Mouse (Mus musculus) embryonic fibroblast, embryonic 13.5 days (primary cell): Measurements from ENCODE around the gene Cnmd. TPM values are rescaled to one million over a fixed set of nuclear protein-coding genes. Genes with fewer than 3 reads are reported as not detected.

Experiments
- H3K27ac ChIP-seq: 2 replicates; pipeline ENCODE4 v1.5.1; 2012; ENCODE audit warnings: low read length, control low read depth, inconsistent platforms; ENCODE audit not compliant: insufficient read depth
- H3K4me1 ChIP-seq: 2 replicates; pipeline ENCODE4 v1.6.1; 2011; ENCODE audit warnings: low read length; ENCODE audit not compliant: control insufficient read depth, insufficient read depth
- H3K4me3 ChIP-seq: 2 replicates; pipeline ENCODE4 v1.5.1; 2011; ENCODE audit warnings: mild to moderate bottlenecking, control low read depth, low read length; ENCODE audit not compliant: insufficient read depth
- CTCF ChIP-seq: IDR thresholded peaks from 2 replicates; pipeline ENCODE4 v1.5.1; 2011; ENCODE audit warnings: mild to moderate bottlenecking, control low read depth, low read length, moderate library complexity, borderline replicate concordance; ENCODE audit not compliant: insufficient read depth
- POLR2A ChIP-seq: IDR thresholded peaks from 2 replicates; pipeline ENCODE4 v1.6.1; 2011; ENCODE audit warnings: low read depth, mild to moderate bottlenecking, control low read depth, low read length, moderate library complexity
- polyA plus RNA-seq: library from polyadenylated mRNA; stranded (reverse); fragments of >200 nt; gene quantifications from 2 replicates; pipeline ENCODE4 v1.2.4, GENCODE M21; 2011; ENCODE audit warnings: low read depth; ENCODE audit not compliant: missing spikeins, insufficient read length

Gene Cnmd
- polyA plus RNA-seq, 1 experiment: not detected

DNA sequence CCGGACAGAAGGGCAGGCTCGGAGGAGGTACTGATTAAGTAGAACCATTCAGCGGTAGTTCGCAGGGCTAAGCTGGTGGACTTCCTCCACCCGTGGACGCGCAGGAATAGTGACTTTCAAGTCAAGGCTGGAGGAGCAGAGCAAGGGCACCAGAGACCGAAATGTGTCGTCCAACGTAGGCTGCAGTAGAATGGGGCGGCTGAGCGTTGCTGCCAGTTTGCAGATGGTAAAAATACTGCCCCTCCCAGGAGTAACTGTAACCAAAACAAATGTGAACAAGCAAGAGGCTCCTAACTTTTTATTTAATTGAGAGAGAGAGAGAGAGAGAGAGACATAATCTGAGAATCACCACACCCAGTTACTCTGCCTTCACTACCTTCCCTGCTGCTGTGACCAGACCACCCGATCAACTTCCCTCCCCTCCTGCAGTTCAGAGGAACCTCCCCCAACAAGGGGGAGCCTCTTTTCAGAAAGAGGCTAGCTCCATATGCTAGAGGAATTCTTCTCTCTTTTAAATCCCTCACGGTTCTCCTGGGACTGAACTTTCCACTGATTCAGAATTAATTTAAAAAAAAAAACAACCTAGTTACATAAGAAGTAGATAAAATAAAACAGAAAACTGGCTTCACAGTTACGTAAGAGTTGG lies 15.3 kb upstream of the Cnmd start:
- peaks cover 2% of the 10 kb centered on the region for H3K4me1 ChIP-seq
- H3K27ac ChIP-seq: no peak overlapping the region
- TF ChIP-seq CTCF: no peak
- no peak for TF ChIP-seq POLR2A
- no peak overlapping the region for H3K4me3 ChIP-seq

GRCm38 (mm10) chr14:79673083-79674013 lies 11.4 kb upstream of the Cnmd start:
- TF ChIP-seq CTCF: no peak
- TF ChIP-seq POLR2A: no peak
- H3K27ac ChIP-seq: no peak overlapping the region
- peaks cover 2% of the 10 kb centered on the region for H3K4me1 ChIP-seq
- H3K4me3 ChIP-seq: no peak overlapping the region

- TF ChIP-seq POLR2A (no peak), CTCF (no peak)
- Histone ChIP-seq H3K27ac (no peak overlapping the region), H3K4me1 (peaks cover 2% of the 10 kb centered on the region), H3K4me3 (no peak overlapping the region)
These were observed 10.6 kb upstream of the Cnmd start for GRCm38 (mm10) chr14:79672567-79672966.

DNA sequence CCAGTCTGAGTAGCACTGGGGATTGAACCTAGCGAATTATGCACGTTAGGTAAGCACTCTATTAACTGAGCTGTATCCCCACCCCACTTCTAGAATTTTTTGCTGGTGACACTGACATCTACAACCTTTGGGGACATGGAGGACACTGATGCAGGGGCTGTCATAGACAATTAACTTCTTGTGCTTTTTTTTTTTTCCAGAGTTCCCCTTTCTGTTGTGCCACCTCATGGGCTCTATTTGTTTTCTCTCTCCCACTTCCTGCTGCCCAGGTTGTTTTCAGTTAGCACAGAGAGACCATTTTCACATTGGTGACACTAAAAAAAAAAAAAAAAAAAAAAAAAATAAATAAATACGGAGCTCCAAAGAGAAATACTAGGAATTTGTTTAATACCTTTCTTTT lies 9.0 kb upstream of the Cnmd start:
- H3K4me1 ChIP-seq: no peaks in the 10 kb centered on the region
- no peak overlapping the region for H3K27ac ChIP-seq
- TF ChIP-seq POLR2A: no peak
- no peak overlapping the region for H3K4me3 ChIP-seq

DNA sequence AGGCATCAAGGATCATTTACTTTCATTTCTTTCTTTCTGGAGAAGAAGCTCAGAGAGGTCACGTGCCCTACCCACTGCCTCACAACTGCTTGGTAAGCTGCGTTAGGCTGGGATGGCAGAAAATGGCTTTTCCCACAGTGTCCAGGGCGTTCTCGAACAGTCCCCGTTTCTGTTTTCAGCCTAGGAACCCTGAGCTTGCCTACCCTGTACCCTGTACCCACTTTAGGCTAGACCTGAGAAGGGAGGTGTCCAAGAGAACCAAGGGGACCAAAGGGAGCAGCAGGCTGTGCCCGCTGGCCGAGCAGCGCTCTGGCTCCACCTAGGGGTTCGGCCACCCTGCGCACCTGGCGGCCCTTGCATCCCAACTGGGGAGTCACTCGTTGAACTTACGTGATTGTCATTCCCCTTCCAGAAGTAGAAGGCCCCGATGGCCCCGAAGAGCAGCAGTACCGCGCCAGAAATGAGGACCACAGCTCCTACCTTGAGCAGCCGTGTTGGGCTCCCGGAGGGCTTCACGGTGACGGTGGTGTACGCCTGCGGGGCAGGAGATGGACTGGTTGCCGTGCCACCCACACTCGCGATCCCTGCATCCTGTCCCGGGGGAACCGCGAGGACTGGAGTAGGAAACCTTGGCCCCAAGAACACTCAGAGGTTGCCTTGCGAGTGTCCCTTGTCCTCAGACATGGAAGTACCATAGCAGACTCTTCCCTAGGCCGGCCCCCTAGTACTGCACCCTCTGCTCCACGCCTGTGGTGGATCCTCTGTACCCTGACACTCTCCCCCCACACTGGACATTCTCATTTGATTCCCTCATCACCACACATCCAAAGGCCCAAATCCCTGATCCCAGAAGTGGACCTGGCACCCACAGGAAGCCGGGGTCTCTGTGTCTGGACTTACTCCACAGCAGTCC lies 709 bp downstream of the Cnmd start:
- Histone ChIP-seq H3K27ac (no peak overlapping the region), H3K4me1 (no peaks in the 10 kb centered on the region), H3K4me3 (no peak overlapping the region)
- no peak for TF ChIP-seq POLR2A
- peak; percentile 78 for TF ChIP-seq CTCF

DNA sequence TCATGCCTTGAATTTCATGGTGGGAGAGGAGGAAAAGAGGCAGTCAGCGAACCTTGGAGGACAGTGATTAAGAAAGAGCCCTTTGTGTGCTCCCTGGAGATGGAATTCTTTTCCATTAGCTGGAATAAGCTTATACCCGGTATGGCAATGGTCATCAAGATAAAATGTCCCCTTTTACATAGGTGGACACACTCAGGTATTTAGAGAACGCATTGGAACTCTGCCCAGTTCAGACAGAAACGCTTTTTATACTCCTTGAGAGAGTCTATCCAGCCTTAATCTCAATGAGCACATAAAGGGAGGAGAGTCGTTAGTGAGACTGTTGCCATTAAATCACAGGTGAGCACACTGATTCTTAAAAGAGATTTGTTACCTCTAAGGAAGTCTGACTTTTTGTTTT lies 1.5 kb downstream of the Cnmd start:
- no peak overlapping the region for H3K27ac ChIP-seq
- TF ChIP-seq POLR2A (no peak), CTCF (no peak)
- no peaks in the 10 kb centered on the region for H3K4me1 ChIP-seq
- H3K4me3 ChIP-seq: no peak overlapping the region

DNA sequence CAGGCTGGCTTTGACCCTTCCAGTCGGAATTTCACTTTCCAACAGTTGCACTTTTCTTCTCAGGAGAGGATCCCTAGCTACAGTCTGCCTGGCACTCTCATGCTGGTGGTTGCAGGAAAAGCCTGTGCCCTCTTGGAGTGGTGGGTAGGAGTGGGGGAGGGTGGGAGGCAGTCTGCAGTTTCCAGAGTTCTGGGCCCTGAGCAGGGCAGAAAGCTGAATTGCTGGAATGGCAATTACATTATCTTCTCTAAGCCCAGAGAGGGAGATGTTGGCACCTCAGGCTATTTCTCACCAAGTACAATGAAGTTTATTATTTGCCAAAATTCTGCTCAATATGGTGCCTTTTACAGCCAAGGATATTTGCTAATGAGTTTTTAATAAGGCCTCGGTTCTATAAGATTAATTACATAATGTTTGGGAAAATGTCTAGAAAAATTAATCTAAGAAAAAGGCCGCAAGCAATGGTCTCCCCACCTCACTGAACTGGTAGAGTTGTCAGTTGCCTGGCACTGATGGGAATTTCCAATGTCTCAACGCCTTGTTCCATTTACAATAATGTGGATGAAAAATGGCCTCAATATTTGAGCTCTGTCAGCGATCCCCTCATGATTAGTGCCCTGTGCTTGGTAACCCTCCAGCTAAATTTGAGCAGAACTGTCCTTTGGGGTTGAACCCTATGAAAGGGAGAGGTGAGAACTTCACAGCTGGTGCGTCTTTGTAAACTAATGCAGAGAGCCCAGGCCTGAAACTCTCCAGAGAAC lies 3.0 kb downstream of the Cnmd start:
- no peak overlapping the region for H3K4me3 ChIP-seq
- H3K4me1 ChIP-seq: no peaks in the 10 kb centered on the region
- no peak overlapping the region for H3K27ac ChIP-seq
- TF ChIP-seq POLR2A (no peak), CTCF (no peak)

- Histone ChIP-seq H3K4me1 (no peaks in the 10 kb centered on the region), H3K27ac (no peak overlapping the region), H3K4me3 (no peak overlapping the region)
- TF ChIP-seq POLR2A (no peak), CTCF (no peak)
These were observed 3.7 kb downstream of the Cnmd start for GRCm38 (mm10) chr14:79658286-79658685.

- Histone ChIP-seq H3K4me3 (no peak overlapping the region), H3K27ac (no peak overlapping the region), H3K4me1 (no peaks in the 10 kb centered on the region)
- TF ChIP-seq CTCF (no peak), POLR2A (no peak)
These were observed 9.3 kb downstream of the Cnmd start for GRCm38 (mm10) chr14:79652654-79653053.

DNA sequence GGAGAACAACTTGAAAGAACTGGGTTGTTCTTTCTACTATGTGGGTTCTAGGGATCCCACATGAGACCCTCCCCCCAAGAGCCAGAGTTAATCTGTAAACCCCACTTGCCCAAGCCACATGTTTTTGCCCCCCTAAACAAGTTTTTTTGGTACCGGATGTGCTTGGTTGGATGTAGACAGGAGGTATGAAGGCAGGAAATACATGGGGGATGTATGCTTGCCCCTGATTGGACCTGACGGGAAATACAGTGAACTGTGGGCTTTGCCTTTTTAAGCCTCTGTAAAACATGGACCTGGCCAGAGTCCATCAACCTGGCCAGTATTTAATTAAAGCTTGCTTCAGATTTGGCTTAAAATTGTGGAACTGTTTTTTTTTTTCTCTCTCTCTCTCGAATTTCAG lies 12.3 kb downstream of the Cnmd start:
- Histone ChIP-seq H3K4me3 (no peak overlapping the region), H3K27ac (no peak overlapping the region), H3K4me1 (no peaks in the 10 kb centered on the region)
- TF ChIP-seq CTCF: no peak
